8 mouse cellular contexts compared by ENCODE assay signal in genomic region chr9:31348915-31349314, GRCm38 (mm10). TPM values are rescaled to one million over a fixed set of nuclear protein-coding genes. Genes with fewer than 3 reads are reported as not detected.
DNase-seq lines count a peak whose midpoint lies in the region; ATAC-seq and TF ChIP-seq lines count a peak whose summit lies in the region.

No protein-coding gene starts in this region.

- peak; percentile 94 for TF ChIP-seq CTCF in layer of hippocampus, adult 2 months (conservative IDR thresholded peaks at IDR 0.05)

- H3K9ac ChIP-seq in forebrain, embryonic 12.5 days: no peak overlapping the region

- 71% methylated on average over 11 of the region's 11 CpGs for WGBS in forebrain, embryonic 12.5 days
- 69% methylated on average over 11 of the region's 11 CpGs for WGBS in hindbrain, embryonic 10.5 days

- H3K27ac ChIP-seq in forebrain, embryonic 12.5 days: no peak overlapping the region
- H3K27ac ChIP-seq in hindbrain, embryonic 10.5 days: 0 out of 2 replicates have a peak overlapping the region, but pooled peaks have one; percentile 46
- H3K27ac ChIP-seq in layer of hippocampus, adult 2 months: no peak overlapping the region

- H3K36me3 ChIP-seq in forebrain, embryonic 12.5 days (replicated peaks): peaks cover 17% of the 10 kb centered on the region
- H3K36me3 ChIP-seq in hindbrain, embryonic 10.5 days: peaks cover 38% of the 10 kb centered on the region

- H3K4me3 ChIP-seq in forebrain, embryonic 12.5 days (replicated peaks): no peak overlapping the region
- H3K4me3 ChIP-seq in hindbrain, embryonic 10.5 days: no peak overlapping the region
- H3K4me3 ChIP-seq in layer of hippocampus, adult 2 months: no peak overlapping the region

- peaks cover 6% of the 10 kb centered on the region; the same call in 1 of the 2 replicates for H3K4me1 ChIP-seq in forebrain, embryonic 12.5 days
- H3K4me1 ChIP-seq in hindbrain, embryonic 10.5 days (replicated peaks): peaks cover 5% of the 10 kb centered on the region

- no peak overlapping the region for H3K4me2 ChIP-seq in forebrain, embryonic 12.5 days

- peak; percentile 69 for ATAC-seq in forebrain, embryonic 12.5 days (ENCODE audit: low FRiP score)

- H3K9me3 ChIP-seq in forebrain, embryonic 12.5 days: no peaks in the 10 kb centered on the region
- H3K9me3 ChIP-seq in hindbrain, embryonic 10.5 days: no peaks in the 10 kb centered on the region

- peak; percentile 62 for DNase-seq in ES-CJ7 (ENCODE audit: low read depth, low spot score)
- DNase-seq in c-Kit-positive CD71-negative TER-119-negative erythroid progenitor cells, embryonic 14.5 days (ENCODE audit: low read depth): peak; percentile 28
- DNase-seq in hindbrain, embryonic 10.5 days (ENCODE audit: low spot score): peak; percentile 68
- peak; percentile 28 to 75 for DNase-seq in layer of hippocampus, adult 2 months (ENCODE audit: low spot score in 2 of 2)
- peak; percentile 84 for DNase-seq in lung, postnatal 14 days
- DNase-seq in retina, adult 2 months (ENCODE audit: low read depth, low spot score): peak; percentile 54
- DNase-seq in thymus, postnatal 36 days: peak; percentile 53 to 63

- no peaks in the 10 kb centered on the region for H3K27me3 ChIP-seq in forebrain, embryonic 12.5 days
- H3K27me3 ChIP-seq in hindbrain, embryonic 10.5 days (ENCODE audit: insufficient read depth, poor library complexity, severe bottlenecking): no peaks in the 10 kb centered on the region

RNA-seq across cellular contexts. Expression of gene Nfrkb, which starts 37.1 kb away (rescaled TPM):
- polyA plus RNA-seq in forebrain, embryonic 12.5 days (2016; fragmentation: Nextera tagmentation; extraction: Ambion mirVana): 30.7 and 32.4 TPM in 2 replicates
- polyA plus RNA-seq in hindbrain, embryonic 10.5 days (2016; fragmentation: Nextera tagmentation; extraction: Ambion mirVana): 19.6 and 25.4 TPM in 2 replicates
- 10 to 100 TPM; 33.1 to 33.6 TPM for total RNA-seq in layer of hippocampus, adult 2 months (2021)

Comparison
In these comparisons a context has a peak if more than half of its experiments do, and no peak if none do; other contexts are left out.
1. DNase-seq: peak in every context shown above with its lines; median percentile 84 in lung, postnatal 14 days; 68 in hindbrain, embryonic 10.5 days; 62 in ES-CJ7; 58 in thymus, postnatal 36 days; 54 in retina, adult 2 months; 52 in layer of hippocampus, adult 2 months; 28 in c-Kit-positive CD71-negative TER-119-negative erythroid progenitor cells, embryonic 14.5 days.